Mouse (Mus musculus) midbrain, embryonic 15.5 days (tissue): ENCODE data around the gene Ppil3. TPM values are rescaled to one million over a fixed set of nuclear protein-coding genes. Genes with fewer than 3 reads are reported as not detected.
A peak's percentile ranks its signal among the peaks of the same experiment; 100 is the strongest.

Source experiments
- ATAC-seq: fragments of 200-750 bp; cut with Nextera tagmentation; replicated peaks from 2 replicates; pipeline ENCODE4 v1.8.0; 2017; ENCODE audit warnings: moderate TSS enrichment
- H3K27ac ChIP-seq: fragments of 300-500 bp; sonication (generic); 2 replicates; pipeline ENCODE4 v1.5.1; 2015; ENCODE audit warnings: mild to moderate bottlenecking, inconsistent platforms
- H3K27me3 ChIP-seq: fragments of 300-500 bp; sonication (generic); replicated peaks from 2 replicates; pipeline ENCODE4 v1.6.1; 2015; ENCODE audit warnings: inconsistent platforms
- H3K36me3 ChIP-seq: fragments of 300-500 bp; sonication (generic); replicated peaks from 2 replicates; pipeline ENCODE4 v1.6.1; 2015; ENCODE audit warnings: inconsistent platforms
- H3K4me1 ChIP-seq: fragments of 300-500 bp; sonication (generic); 2 replicates; pipeline ENCODE4 v1.6.1; 2015; ENCODE audit warnings: inconsistent platforms
- H3K4me2 ChIP-seq: fragments of 300-500 bp; sonication (generic); 2 replicates; pipeline ENCODE4 v1.6.1; 2015; ENCODE audit warnings: inconsistent platforms, mild to moderate bottlenecking, moderate library complexity
- H3K4me3 ChIP-seq: fragments of 300-500 bp; sonication (generic); 2 replicates; pipeline ENCODE4 v1.5.1; 2015; ENCODE audit warnings: mild to moderate bottlenecking, inconsistent platforms
- H3K9ac ChIP-seq: fragments of 300-500 bp; sonication (generic); 2 replicates; pipeline ENCODE4 v1.6.1; 2015; ENCODE audit warnings: mild to moderate bottlenecking, inconsistent platforms
- H3K9me3 ChIP-seq: fragments of 300-500 bp; sonication (generic); 2 replicates; pipeline ENCODE4 v1.6.1; 2016; ENCODE audit warnings: inconsistent platforms
- WGBS: fragments of 180-500 bp; shearing (Covaris S2); methylation state at CpG from one replicate; pipeline ENCODE4 v1.1.7; 2015; ENCODE audit warnings: mixed read lengths; 5-methylcytosine and 5-hydroxymethylcytosine counted together
- polyA plus RNA-seq: library from polyadenylated mRNA; unstranded; fragments of >200 nt; fragmentation: Nextera tagmentation; extraction: Ambion mirVana; gene quantifications from 2 replicates; pipeline ENCODE4 v1.2.1, GENCODE M21; 2015

The Ppil3 gene
- polyA plus RNA-seq, 1 experiment from 2014 or later, result 51.0 TPM

- Histone ChIP-seq H3K9me3 (no peaks in the 10 kb centered on the region), H3K9ac (no peak overlapping the region), H3K4me2 (no peak overlapping the region), H3K4me1 (no peaks in the 10 kb centered on the region), H3K36me3 (peaks cover 52% of the 10 kb centered on the region), H3K4me3 (no peak overlapping the region), H3K27ac (no peak overlapping the region), H3K27me3 (no peaks in the 10 kb centered on the region)
- 97% methylated on average over 7 of the region's 7 CpGs for WGBS
- ATAC-seq, result no peak
Observed at GRCm38 (mm10) chr1:58407321-58407720, 38.0 kb downstream of the Ppil3 start.

- WGBS, result 94% methylated on average over 5 of the region's 5 CpGs
- no peaks in the 10 kb centered on the region for H3K9me3 ChIP-seq
- H3K27ac ChIP-seq, result no peak overlapping the region
- H3K36me3 ChIP-seq, result peaks cover 58% of the 10 kb centered on the region
- no peak for ATAC-seq
- H3K4me3 ChIP-seq, result no peak overlapping the region
- no peak overlapping the region for H3K9ac ChIP-seq
- no peaks in the 10 kb centered on the region for H3K4me1 ChIP-seq
- H3K4me2 ChIP-seq, result no peak overlapping the region
- H3K27me3 ChIP-seq, result no peaks in the 10 kb centered on the region
Observed at GRCm38 (mm10) chr1:58403745-58404144, 41.5 kb downstream of the Ppil3 start.

GRCm38 (mm10) chr1:58401396-58401795 is 43.9 kb downstream of the Ppil3 start:
- Histone ChIP-seq H3K4me2 (no peak overlapping the region), H3K27me3 (no peaks in the 10 kb centered on the region), H3K36me3 (peaks cover 72% of the 10 kb centered on the region), H3K27ac (no peak overlapping the region), H3K9me3 (no peaks in the 10 kb centered on the region), H3K9ac (no peak overlapping the region), H3K4me3 (no peak overlapping the region), H3K4me1 (no peaks in the 10 kb centered on the region)
- no peak for ATAC-seq
- 92% methylated on average over 6 of the region's 6 CpGs for WGBS

GRCm38 (mm10) chr1:58397731-58398130 is 47.6 kb downstream of the Ppil3 start:
- 94% methylated on average over 6 of the region's 6 CpGs for WGBS
- Histone ChIP-seq H3K36me3 (peaks cover 60% of the 10 kb centered on the region), H3K4me2 (no peak overlapping the region), H3K4me3 (no peak overlapping the region), H3K27me3 (no peaks in the 10 kb centered on the region), H3K27ac (no peak overlapping the region), H3K9me3 (no peaks in the 10 kb centered on the region), H3K9ac (no peak overlapping the region), H3K4me1 (peaks cover 14% of the 10 kb centered on the region)
- ATAC-seq, result no peak

GRCm38 (mm10) chr1:58396179-58396578 is 49.1 kb downstream of the Ppil3 start:
- Histone ChIP-seq H3K9ac (no peak overlapping the region), H3K9me3 (no peaks in the 10 kb centered on the region), H3K27ac (no peak overlapping the region), H3K4me1 (peaks cover 21% of the 10 kb centered on the region), H3K4me2 (no peak overlapping the region), H3K4me3 (no peak overlapping the region), H3K27me3 (no peaks in the 10 kb centered on the region), H3K36me3 (peaks cover 47% of the 10 kb centered on the region)
- ATAC-seq, result no peak
- WGBS, result 100% methylated on average over 1 of the region's 1 CpGs

GRCm38 (mm10) chr1:58395341-58395740 is 49.9 kb downstream of the Ppil3 start:
- Histone ChIP-seq H3K4me1 (peaks cover 23% of the 10 kb centered on the region), H3K27ac (no peak overlapping the region), H3K27me3 (no peaks in the 10 kb centered on the region), H3K4me2 (no peak overlapping the region), H3K9ac (no peak overlapping the region), H3K36me3 (peaks cover 39% of the 10 kb centered on the region), H3K9me3 (no peaks in the 10 kb centered on the region), H3K4me3 (no peak overlapping the region)
- ATAC-seq, result no peak
- WGBS, result 95% methylated on average over 3 of the region's 3 CpGs

GRCm38 (mm10) chr1:58393284-58394195 is 51.7 kb downstream of the Ppil3 start:
- 1% methylated on average over 81 of the region's 90 CpGs for WGBS
- peak; percentile 77 for ATAC-seq
- Histone ChIP-seq H3K36me3 (peaks cover 23% of the 10 kb centered on the region), H3K9ac (peak overlapping the region; percentile 92), H3K27me3 (no peaks in the 10 kb centered on the region), H3K9me3 (no peaks in the 10 kb centered on the region), H3K27ac (peak overlapping the region; percentile 99), H3K4me1 (peaks cover 23% of the 10 kb centered on the region), H3K4me2 (peak overlapping the region; percentile 74), H3K4me3 (peak overlapping the region; percentile 92)

- Histone ChIP-seq H3K27ac (peak within 1 kb of the TSS; percentile 99), H3K4me3 (peak within 1 kb of the TSS; percentile 92), H3K36me3 (peaks cover 17% of the 10 kb centered on the region), H3K9ac (peak within 1 kb of the TSS; percentile 92), H3K4me2 (peak within 1 kb of the TSS; percentile 74), H3K4me1 (peaks cover 23% of the 10 kb centered on the region), H3K9me3 (no peaks in the 10 kb centered on the region), H3K27me3 (no peaks in the 10 kb centered on the region)
- 0% methylated on average over 56 of the region's 61 CpGs for WGBS
- ATAC-seq, result peak; percentile 98
Observed at GRCm38 (mm10) chr1:58392652-58393283, 52.5 kb downstream of the Ppil3 start, which contains the start of gene Bzw1. TSS of gene Bzw1 (plus strand) at chr1:58392898.

GRCm38 (mm10) chr1:58392268-58392651 is 53.0 kb downstream of the Ppil3 start:
- peak overlapping the region; percentile 92 for H3K4me3 ChIP-seq
- peak; percentile 31 for ATAC-seq
- 0% methylated on average over 16 of the region's 16 CpGs for WGBS

GRCm38 (mm10) chr1:58391421-58392267 is 53.6 kb downstream of the Ppil3 start:
- H3K9ac ChIP-seq, result peak overlapping the region; percentile 92
- 45% methylated on average over 19 of the region's 19 CpGs for WGBS
- H3K4me3 ChIP-seq, result peak overlapping the region; percentile 92
- no peaks in the 10 kb centered on the region for H3K9me3 ChIP-seq
- peak overlapping the region; percentile 55 for H3K4me2 ChIP-seq
- H3K36me3 ChIP-seq, result peaks cover 11% of the 10 kb centered on the region
- peaks cover 23% of the 10 kb centered on the region for H3K4me1 ChIP-seq
- no peak for ATAC-seq
- H3K27me3 ChIP-seq, result no peaks in the 10 kb centered on the region
- peak overlapping the region; percentile 99 for H3K27ac ChIP-seq

More at GRCm38 (mm10) chr1:58392268-58392651, 53.0 kb downstream of the Ppil3 start:
- Histone ChIP-seq H3K9ac (peak overlapping the region; percentile 92), H3K27ac (peak overlapping the region; percentile 99), H3K36me3 (peaks cover 12% of the 10 kb centered on the region), H3K27me3 (no peaks in the 10 kb centered on the region), H3K4me2 (peak overlapping the region; percentile 55), H3K9me3 (no peaks in the 10 kb centered on the region), H3K4me1 (peaks cover 23% of the 10 kb centered on the region)

- no peak for ATAC-seq
- Histone ChIP-seq H3K36me3 (no peaks in the 10 kb centered on the region), H3K9ac (no peak overlapping the region), H3K9me3 (no peaks in the 10 kb centered on the region), H3K27ac (no peak overlapping the region), H3K4me2 (no peak overlapping the region), H3K4me3 (no peak overlapping the region), H3K4me1 (no peaks in the 10 kb centered on the region), H3K27me3 (no peaks in the 10 kb centered on the region)
- WGBS, result 76% methylated on average over 5 of the region's 5 CpGs
Observed at GRCm38 (mm10) chr1:58382586-58383281, 62.6 kb downstream of the Ppil3 start.
